Mouse (Mus musculus) C2C12 (cell line): ENCODE measurements around the gene Odaph. TPM values are rescaled to one million over a fixed set of nuclear protein-coding genes. Genes with fewer than 3 reads are reported as not detected.

Experiments
- H3K27me3 ChIP-seq: one replicate; pipeline ENCODE4 v1.6.1; 2011; ENCODE audit not compliant: control insufficient read depth, insufficient read depth, insufficient read length
- H3K36me3 ChIP-seq: one replicate; pipeline ENCODE4 v1.6.1; 2011; ENCODE audit not compliant: control insufficient read depth, insufficient read depth
- H3K4me3 ChIP-seq: one replicate; pipeline ENCODE4 v1.5.1; 2011; ENCODE audit warnings: mild to moderate bottlenecking, control low read depth; ENCODE audit not compliant: poor library complexity, insufficient read depth, severe bottlenecking
- H3K79me2 ChIP-seq: one replicate; pipeline ENCODE4 v1.6.1; 2011; ENCODE audit not compliant: control insufficient read depth, insufficient read depth
- H3K79me3 ChIP-seq: one replicate; pipeline ENCODE4 v1.6.1; 2011; ENCODE audit warnings: low read depth, control low read depth
- H3ac ChIP-seq: one replicate; pipeline ENCODE3; 2011; ENCODE audit warnings: low read depth; ENCODE audit not compliant: control insufficient read depth, insufficient read length
- CEBPB ChIP-seq: IDR thresholded peaks from one replicate; pipeline ENCODE4 v1.6.1; 2011; ENCODE audit warnings: low read depth, mild to moderate bottlenecking, control low read depth, moderate library complexity
- CTCF ChIP-seq: IDR thresholded peaks from one replicate; pipeline ENCODE4 v1.5.1; 2011; ENCODE audit not compliant: control insufficient read depth, insufficient read depth, insufficient read length
- FOSL1 ChIP-seq: IDR thresholded peaks from one replicate; pipeline ENCODE4 v1.8.0; 2011; ENCODE audit warnings: mild to moderate bottlenecking, low read length; ENCODE audit not compliant: poor library complexity, insufficient read depth, severe bottlenecking
- MAX ChIP-seq: IDR thresholded peaks from one replicate; pipeline ENCODE4 v1.6.1; 2011; ENCODE audit warnings: mild to moderate bottlenecking, control low read depth
- MYOD1 ChIP-seq: IDR thresholded peaks from one replicate; pipeline ENCODE4 v1.6.1; 2011; ENCODE audit warnings: low read depth; ENCODE audit not compliant: control insufficient read depth, insufficient read length
- MYOG ChIP-seq: IDR thresholded peaks from one replicate; pipeline ENCODE4 v1.6.1; 2011; ENCODE audit not compliant: control insufficient read depth, insufficient read length; ENCODE audit errors: extremely low read depth
- USF1 ChIP-seq: IDR thresholded peaks from one replicate; pipeline ENCODE4 v1.6.1; 2011; ENCODE audit warnings: low read depth, mild to moderate bottlenecking, control low read depth, moderate library complexity
- polyA plus RNA-seq: library from polyadenylated mRNA; unstranded; fragments of >200 nt; fragmentation: generic; extraction: Trizol; gene quantifications from one replicate; pipeline ENCODE4 v1.2.1, GENCODE M21; 2012; ENCODE audit warnings: missing spikeins

Gene Odaph
- polyA plus RNA-seq, 1 experiment, result not detected

- Histone ChIP-seq H3K79me3 (no peaks in the 10 kb centered on the region), H3ac (no peak overlapping the region), H3K27me3 (no peaks in the 10 kb centered on the region), H3K36me3 (no peaks in the 10 kb centered on the region), H3K4me3 (no peak overlapping the region), H3K79me2 (no peaks in the 10 kb centered on the region)
- no peak for TF ChIP-seq MAX
- TF ChIP-seq CTCF, result no peak
- TF ChIP-seq CEBPB, result no peak
- TF ChIP-seq FOSL1, result no peak
- TF ChIP-seq MYOG, result no peak
- no peak for TF ChIP-seq USF1
- no peak for TF ChIP-seq MYOD1
Observed at GRCm38 (mm10) chr5:91994546-91994945, 7.3 kb downstream of the Odaph start.

- TF ChIP-seq USF1, result no peak
- no peak for TF ChIP-seq MAX
- no peak for TF ChIP-seq MYOG
- no peaks in the 10 kb centered on the region for H3K36me3 ChIP-seq
- H3K27me3 ChIP-seq, result no peaks in the 10 kb centered on the region
- H3K79me2 ChIP-seq, result no peaks in the 10 kb centered on the region
- no peak overlapping the region for H3ac ChIP-seq
- no peaks in the 10 kb centered on the region for H3K79me3 ChIP-seq
- H3K4me3 ChIP-seq, result no peak overlapping the region
Observed at GRCm38 (mm10) chr5:92000770-92001169, 13.5 kb downstream of the Odaph start.

GRCm38 (mm10) chr5:92003011-92003410, 15.7 kb downstream of the Odaph start:
- H3K79me2 ChIP-seq, result no peaks in the 10 kb centered on the region
- TF ChIP-seq FOSL1 (no peak), MAX (no peak), USF1 (no peak), MYOD1 (no peak), CTCF (no peak), MYOG (no peak), CEBPB (no peak)

GRCm38 (mm10) chr5:92009827-92010226, 22.6 kb downstream of the Odaph start:
- Histone ChIP-seq H3K79me3 (no peaks in the 10 kb centered on the region), H3K36me3 (no peaks in the 10 kb centered on the region), H3K4me3 (no peak overlapping the region), H3ac (no peak overlapping the region), H3K79me2 (no peaks in the 10 kb centered on the region), H3K27me3 (no peaks in the 10 kb centered on the region)
- no peak for TF ChIP-seq MAX
- TF ChIP-seq MYOD1, result no peak
- TF ChIP-seq CEBPB, result no peak
- TF ChIP-seq FOSL1, result no peak
- no peak for TF ChIP-seq CTCF
- no peak for TF ChIP-seq USF1
- TF ChIP-seq MYOG, result no peak

More at GRCm38 (mm10) chr5:92003011-92003410, 15.7 kb downstream of the Odaph start:
- Histone ChIP-seq H3ac (no peak overlapping the region), H3K27me3 (no peaks in the 10 kb centered on the region), H3K4me3 (no peak overlapping the region), H3K79me3 (no peaks in the 10 kb centered on the region), H3K36me3 (no peaks in the 10 kb centered on the region)

GRCm38 (mm10) chr5:92011756-92012155, 24.5 kb downstream of the Odaph start:
- no peaks in the 10 kb centered on the region for H3K36me3 ChIP-seq
- TF ChIP-seq CEBPB (no peak), FOSL1 (no peak), CTCF (no peak)

GRCm38 (mm10) chr5:92019960-92020359, 32.7 kb downstream of the Odaph start:
- H3K36me3 ChIP-seq, result no peaks in the 10 kb centered on the region
- no peak for TF ChIP-seq CTCF
- TF ChIP-seq MYOG, result no peak
- TF ChIP-seq CEBPB, result no peak
- no peak for TF ChIP-seq USF1
- no peak for TF ChIP-seq MAX
- TF ChIP-seq MYOD1, result no peak
- TF ChIP-seq FOSL1, result no peak
- no peak overlapping the region for H3ac ChIP-seq
- no peaks in the 10 kb centered on the region for H3K79me3 ChIP-seq
- no peak overlapping the region for H3K4me3 ChIP-seq
- no peaks in the 10 kb centered on the region for H3K27me3 ChIP-seq
- no peaks in the 10 kb centered on the region for H3K79me2 ChIP-seq

More at GRCm38 (mm10) chr5:92011756-92012155, 24.5 kb downstream of the Odaph start:
- Histone ChIP-seq H3K4me3 (no peak overlapping the region), H3K27me3 (no peaks in the 10 kb centered on the region), H3K79me3 (no peaks in the 10 kb centered on the region), H3K79me2 (no peaks in the 10 kb centered on the region), H3ac (no peak overlapping the region)
